Mouse (Mus musculus): ENCODE measurements around the gene Polk.

Polk gene

DNA sequence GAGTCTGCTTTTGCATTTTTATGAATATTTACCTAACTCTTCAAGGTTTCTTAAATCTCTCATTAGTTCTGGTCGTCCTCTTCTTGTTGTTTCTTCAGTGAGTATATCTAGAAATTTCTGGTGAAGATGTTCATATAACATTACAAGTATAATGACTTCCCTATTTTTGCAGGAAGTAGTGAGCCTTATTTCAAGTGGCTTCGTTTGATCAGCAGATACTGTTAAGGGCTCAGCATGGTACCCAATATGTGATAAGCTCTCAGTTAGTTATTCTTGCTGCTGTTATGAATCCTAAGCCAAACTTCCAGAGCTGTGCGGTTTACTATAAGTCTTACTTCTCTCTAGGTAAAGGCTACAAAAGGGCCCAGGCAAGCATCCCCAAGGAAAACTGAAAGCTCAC, 12.8 kb downstream of the Polk start:
- in situ Hi-C loops (cut with MboI, MseI), result no loop called here

DNA sequence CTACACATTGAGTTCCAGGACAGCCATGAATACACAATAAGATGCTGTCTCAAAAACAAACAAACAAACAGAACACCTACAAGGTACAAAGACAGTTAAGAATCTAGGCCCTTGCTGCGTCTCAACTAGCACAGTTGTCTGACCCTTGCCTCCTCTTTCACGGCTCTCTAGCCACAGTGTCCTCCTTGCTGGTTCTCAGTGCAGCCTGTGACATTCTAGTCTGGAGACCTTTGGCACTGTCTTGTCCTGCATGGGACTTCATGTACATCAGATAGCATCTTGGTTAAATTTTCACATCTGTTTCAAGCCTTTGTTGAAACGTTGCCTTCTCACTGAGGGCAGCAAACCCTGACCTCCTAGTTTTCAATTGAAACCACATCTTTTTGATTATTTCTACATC, 13.6 kb downstream of the Polk start:
- in situ Hi-C loops (cut with MboI, MseI), result no loop called here

DNA sequence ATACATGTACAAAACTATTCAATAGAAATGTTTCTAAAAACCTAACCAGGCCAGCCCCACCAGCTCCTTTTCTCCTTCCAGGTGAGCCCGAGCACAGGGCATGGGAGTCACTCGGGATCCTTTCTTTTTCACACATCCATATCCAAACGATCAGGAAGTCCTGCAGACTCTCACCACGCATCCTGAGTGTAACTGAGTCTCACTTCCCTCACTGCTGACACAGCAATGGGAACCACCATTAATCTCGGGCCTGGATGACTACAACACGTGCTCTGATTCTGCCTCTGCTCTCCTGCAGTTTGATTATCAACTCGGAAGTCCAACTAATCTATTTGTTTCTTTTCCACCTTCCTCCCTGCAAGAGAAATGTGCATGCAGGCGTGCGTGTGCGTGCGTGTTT, 14.5 kb downstream of the Polk start:
- in situ Hi-C loops (cut with MboI, MseI), result no loop called here

DNA sequence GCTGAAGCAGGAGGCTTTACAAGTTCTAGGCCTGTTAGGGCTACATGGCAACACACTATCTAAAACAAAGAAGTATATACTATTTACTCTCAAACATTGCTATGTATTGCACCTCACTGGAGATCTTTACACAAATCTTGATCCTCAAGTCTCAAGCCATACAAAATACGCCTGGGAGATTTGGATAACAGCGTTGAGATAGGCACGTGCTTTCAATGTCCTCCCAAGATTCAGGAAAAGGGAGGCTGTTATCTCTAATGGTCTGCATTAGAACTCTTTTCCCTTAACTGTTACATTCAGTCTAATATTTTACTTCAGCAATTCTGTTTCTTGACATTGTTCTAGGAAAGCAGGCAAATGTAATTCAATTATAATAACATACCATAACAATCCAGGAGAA, 15.4 kb downstream of the Polk start:
- in situ Hi-C loops (cut with MboI, MseI), result no loop called here

DNA sequence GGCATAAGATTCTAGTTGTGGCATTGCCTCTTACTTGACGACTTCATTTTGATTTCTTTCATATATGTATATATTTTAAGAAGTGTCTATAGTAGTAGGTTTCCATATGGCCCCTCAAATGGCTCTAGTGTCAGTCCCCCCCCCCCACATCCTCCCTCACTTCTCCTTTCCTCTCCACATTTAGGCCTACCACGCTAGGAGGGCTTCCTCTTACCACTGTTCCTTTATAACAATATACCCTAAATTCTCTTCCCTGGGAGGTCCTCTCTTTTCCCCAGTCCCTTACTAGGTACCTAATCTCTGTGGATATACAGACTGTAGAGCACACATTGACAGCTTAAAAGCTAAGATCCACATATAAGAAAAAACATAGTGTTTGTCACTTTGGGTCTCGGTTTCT, 21.1 kb downstream of the Polk start:
- in situ Hi-C loops (cut with MboI, MseI), result no loop called here

- in situ Hi-C loops (cut with MboI, MseI), result no loop called here
These were observed 25.0 kb downstream of the Polk start for GRCm38 (mm10) chr13:96517335-96517734.

DNA sequence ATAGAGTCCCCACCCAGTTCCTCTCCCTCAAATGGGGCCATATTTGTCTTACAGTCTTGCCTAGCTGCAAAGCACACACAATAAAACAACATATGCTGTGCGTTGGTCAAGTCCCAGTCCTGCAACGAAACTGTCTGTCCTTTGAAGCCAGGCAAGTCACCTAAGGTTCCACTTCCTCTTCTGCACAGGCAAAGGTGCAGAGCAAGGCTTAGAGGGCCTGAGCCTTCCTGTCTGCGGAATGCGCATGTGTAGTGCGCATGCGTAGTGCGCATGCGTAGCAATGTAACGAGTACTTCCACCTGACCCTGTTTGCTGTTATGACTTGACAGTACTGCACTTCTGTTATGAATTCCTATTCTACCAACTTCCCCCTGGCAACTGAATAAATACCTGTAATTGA, 26.1 kb downstream of the Polk start:
- in situ Hi-C loops (cut with MboI, MseI), result no loop called here

- in situ Hi-C loops (cut with MboI, MseI), result no loop called here
These were observed 28.0 kb downstream of the Polk start for GRCm38 (mm10) chr13:96514154-96514942.

DNA sequence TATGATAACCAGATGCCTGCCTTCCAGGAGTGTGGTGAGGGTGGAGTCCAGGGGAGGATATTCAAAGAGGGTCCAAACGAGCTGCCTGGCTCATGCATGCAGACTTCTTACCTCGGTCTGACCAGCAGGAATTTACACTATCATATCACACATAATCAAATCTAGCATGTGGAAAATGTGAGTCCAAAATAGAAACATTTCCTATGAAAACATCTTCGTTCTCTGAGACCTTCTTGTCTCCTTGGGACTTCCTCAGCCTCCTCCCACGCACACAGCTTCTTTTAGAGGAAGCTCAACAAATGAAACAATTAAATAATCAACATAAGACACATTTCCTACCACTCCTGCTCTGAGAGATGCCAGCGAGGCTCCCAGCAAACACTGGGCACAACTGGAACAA, 30.5 kb downstream of the Polk start:
- in situ Hi-C loops (cut with MboI, MseI), result no loop called here

DNA sequence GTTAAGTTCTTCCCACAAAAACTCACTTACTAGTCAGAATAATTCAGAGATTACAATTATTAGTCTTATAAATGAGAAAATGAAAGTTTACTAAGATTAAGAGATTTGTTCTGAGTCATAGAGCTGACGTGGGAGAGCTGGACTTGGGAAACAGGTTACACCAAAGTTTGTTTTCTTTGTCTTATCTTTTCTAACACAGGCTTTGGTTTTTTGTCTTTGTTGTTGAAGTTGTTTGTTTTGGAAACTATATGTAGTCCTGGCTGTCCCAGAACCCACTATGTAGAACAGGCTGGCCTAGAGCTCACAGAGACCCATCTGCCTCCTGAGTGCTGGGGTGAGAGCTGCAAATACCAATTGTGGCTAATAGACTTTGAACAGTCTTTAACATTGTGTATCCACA, 31.1 kb downstream of the Polk start:
- in situ Hi-C loops (cut with MboI, MseI), result no loop called here

DNA sequence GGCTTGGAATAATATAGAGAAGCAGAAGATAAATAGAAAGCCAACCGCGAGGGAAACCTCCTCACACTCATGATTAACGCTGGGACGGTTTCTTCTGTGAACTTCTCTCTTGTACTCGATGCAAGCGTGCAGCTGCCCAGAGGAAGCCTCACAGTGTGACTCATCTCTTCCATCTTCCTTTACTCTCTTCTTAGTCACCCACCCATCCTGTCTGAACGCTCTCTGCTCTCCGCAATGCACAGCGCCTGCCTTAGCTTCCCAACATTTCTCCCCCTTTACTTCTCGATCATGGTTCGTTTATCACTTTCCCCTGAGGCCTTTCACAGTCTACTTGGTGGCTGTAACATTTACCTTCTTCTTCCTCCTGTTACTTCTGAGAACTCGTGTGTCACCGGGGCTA, 31.7 kb downstream of the Polk start:
- in situ Hi-C loops (cut with MboI, MseI), result no loop called here

GRCm38 (mm10) chr13:96507541-96507940, 34.8 kb downstream of the Polk start:
- in situ Hi-C loops (cut with MboI, MseI), result no loop called here

DNA sequence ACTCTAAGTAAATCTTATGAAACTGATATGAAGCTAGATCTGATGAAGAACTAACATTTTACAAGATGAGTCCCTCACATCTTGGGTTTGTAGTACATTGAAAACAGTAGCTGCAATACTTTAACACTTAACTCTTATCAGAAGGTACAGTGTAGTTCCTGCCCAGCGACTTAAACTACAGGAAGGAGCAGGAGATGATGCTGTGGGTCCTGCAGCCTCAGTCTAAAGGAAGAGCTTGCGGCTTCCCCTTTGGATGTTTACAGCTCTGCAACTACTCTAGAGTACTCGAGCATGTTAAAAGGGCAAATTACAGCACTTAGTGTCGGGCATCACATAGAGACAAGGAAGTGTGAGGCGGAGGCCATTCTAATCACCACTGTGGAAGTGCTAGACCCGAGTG, 36.1 kb downstream of the Polk start:
- in situ Hi-C loops (cut with MboI, MseI), result no loop called here

DNA sequence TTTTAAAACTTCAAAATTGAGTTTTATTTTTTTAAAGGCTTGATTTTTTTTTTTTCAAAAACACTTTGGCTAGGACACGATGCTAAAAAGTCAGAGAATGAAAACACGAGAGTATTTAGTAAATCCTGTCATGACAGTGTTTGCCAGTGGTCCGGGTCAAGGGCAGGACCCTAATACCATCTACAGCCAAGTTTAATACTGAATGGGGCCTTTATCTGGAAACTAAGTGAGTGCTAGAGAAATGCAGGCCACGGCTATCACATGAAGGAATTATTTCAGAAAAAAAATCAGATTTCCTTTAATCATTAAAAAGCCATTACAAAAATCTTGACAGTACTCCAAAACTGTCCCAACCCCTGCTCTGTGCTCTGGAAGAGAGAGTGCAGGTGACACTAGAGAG, 36.7 kb downstream of the Polk start:
- in situ Hi-C loops (cut with MboI, MseI), result no loop called here

DNA sequence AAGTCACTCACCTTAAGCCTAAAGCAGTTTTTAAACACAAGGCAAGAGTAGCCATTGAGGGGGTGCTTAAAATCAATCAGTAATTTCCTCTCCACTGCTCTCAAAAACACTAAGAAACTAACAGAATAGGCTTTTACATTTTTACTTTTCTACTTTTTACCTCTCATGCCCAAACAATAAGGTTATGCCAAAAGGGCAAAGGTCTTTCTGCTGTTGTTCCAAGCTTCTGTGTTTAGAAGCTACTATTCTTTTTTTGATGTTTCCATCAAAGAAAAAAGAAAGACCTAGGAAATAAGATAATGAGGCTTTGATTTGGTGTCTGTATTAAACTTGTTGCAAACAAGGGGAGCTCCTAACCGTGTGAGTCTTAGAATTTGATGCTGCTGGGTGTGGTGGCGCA, 42.5 kb downstream of the Polk start:
- in situ Hi-C loops (cut with MboI, MseI), result no loop called here

- in situ Hi-C loops (cut with MboI, MseI), result no loop called here
These were observed 45.7 kb downstream of the Polk start for GRCm38 (mm10) chr13:96496630-96497029.

DNA sequence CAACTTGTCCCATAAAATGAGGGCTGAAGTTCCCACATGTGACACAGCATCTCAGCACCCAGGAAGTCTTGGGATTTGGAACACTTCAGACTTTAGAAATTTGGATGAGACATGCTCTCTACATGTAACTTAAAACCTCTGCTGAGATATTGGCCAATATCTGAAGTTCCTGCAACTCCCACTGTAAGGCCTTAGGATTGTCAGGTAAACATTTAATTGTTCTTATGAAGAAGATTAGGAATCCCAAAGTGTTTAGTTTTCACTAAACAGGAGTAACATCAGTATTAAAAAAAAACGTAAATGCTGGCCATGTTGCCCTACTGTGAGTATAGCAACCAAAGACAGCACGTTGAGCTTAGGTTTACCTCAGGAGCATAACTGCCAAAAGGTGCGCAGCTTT, 51.9 kb downstream of the Polk start, which contains the start of gene Gm17622:
TSS of gene Gm17622 (plus strand) at position 301 of the 400 bp plus-strand sequence.
- in situ Hi-C loops (cut with MboI, MseI), result no loop called here

- in situ Hi-C loops (cut with MboI, MseI), result loop anchor here (5.0 kb wide), 1 partner anchor 54 kb away; the partner anchor contains the start of genes Col4a3bp and Polk
These were observed 54.4 kb downstream of the Polk start for GRCm38 (mm10) chr13:96487968-96488367.

DNA sequence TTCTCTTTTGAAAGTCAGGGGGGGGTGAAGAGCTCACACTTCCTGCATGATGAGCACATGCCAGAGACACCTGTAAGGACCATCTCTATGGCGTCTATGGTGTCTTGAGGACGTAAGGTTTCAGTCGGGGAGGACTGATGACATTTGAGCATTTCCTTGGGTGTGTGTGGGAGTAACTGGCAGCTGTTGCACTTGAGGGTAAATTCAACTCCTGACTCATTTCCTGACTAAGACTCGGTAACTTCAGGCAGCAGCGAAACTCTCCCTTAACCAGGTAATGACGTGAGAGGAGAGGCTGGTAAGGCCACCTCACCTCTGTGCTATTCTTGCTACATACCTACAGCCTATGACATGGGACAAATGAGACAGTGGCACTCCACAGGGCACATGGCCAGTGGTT, 55.1 kb downstream of the Polk start:
- in situ Hi-C loops (cut with MboI, MseI), result loop anchor here (5.0 kb wide), 1 partner anchor 55 kb away; the partner anchor contains the start of genes Col4a3bp and Polk

- in situ Hi-C loops (cut with MboI, MseI), result no loop called here
These were observed 63.4 kb downstream of the Polk start for GRCm38 (mm10) chr13:96478991-96479390.

GRCm38 (mm10) chr13:96477226-96477625, 65.2 kb downstream of the Polk start:
- in situ Hi-C loops (cut with MboI, MseI), result no loop called here

DNA sequence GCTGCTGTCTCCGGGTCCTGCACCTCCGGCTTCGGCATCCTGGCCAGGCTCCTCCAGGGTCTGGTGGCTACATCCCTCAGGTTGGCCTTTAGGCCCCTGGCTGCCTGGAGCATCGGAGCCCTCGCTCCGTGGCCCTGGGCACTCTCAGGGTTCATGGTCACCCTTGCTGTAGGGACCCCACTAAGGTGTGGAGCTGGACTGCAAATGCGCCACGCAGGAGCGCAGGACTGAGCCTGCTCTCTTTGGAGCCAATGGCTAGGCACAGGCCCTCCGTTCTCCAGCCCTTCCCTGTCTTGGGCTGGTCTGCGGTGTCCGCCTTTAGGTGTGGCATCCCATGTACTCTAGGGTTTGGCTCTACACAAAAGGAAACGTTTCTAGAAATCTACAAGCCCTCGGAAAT, 71.4 kb downstream of the Polk start, which contains the start of gene Ankdd1b:
TSS of gene Ankdd1b (minus strand) at position 242 of the 400 bp plus-strand sequence.
- in situ Hi-C loops (cut with MboI, MseI), result no loop called here

DNA sequence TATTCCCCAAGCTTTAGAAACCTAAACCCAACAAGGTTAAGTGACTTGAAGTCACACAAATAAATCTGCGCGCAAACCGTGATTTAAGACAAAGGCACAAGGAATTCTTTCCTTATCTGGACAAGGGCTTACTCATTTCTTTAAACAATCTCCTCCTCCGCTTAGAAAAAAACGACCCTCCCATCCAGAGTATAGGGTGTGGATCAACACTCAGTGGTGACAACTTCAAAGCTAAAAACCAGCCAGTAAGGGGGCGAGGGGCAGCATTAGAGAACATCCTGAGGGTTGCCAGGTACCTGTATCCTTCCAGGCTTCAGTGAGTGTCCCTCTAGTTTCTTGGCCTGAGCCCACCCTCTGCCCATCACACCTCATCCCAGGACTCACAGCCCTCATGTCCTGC, 71.8 kb downstream of the Polk start:
- in situ Hi-C loops (cut with MboI, MseI), result no loop called here

- in situ Hi-C loops (cut with MboI, MseI), result no loop called here
These were observed 73.7 kb downstream of the Polk start for GRCm38 (mm10) chr13:96468678-96469077.

Measured in T-helper 1 cell (primary cell).